In the genomic region with DNA sequence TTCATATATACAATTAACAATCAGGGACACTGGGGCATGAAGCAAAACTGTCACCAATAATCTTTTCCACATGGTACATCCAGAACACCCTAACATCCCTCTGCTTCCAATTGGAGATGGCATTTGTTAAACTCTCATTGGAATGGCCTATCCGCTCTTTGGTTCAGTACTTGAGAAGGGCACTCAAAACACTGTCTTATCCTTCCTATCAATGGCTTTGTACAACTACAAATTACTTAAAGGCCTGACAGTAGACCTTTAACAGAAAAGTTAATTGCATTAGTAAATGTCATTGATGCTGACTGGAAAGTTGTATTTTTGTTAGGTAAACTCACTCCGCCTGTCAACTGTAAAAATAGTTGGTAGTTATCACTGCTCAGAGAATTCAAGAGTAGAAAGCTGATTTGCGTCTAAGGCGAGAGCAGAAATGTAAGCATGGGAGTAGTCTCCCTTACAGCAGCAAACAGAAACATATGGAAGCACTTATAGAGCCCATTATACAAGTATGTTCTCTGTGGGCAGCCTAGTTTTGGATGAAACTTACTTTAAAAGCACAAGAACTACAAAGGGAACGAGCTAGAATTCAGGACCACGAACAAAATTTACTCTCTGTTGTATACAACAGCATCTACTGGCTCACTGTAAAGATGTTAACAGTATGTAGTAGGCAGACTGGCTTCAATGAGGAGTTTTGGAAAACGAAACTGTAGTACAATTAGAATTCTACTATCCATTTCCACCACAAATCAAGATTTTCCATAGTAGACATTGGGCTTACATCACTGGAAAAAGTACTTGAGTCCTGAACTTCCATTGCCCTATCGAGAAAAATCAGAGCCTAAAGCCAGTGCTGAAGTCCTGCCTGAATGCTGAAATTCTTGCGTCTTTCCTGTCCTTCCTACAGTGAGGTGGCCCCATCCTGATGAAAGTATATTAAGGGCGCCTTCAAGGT, we compare ENCODE assay signal across 7 mouse cellular contexts.
DNase-seq lines count a peak whose midpoint lies in the region; ATAC-seq and TF ChIP-seq lines count a peak whose summit lies in the region.

No protein-coding gene starts in this region.

- H3K9ac ChIP-seq in limb, embryonic 13.5 days: peak overlapping the region; percentile 100

- ATAC-seq in limb, embryonic 13.5 days (ENCODE audit: low FRiP score, low read depth): no peak

- DNase-seq in testis, postnatal 14 days (ENCODE audit: low spot score): no peak
- no peak for DNase-seq in ovary, postnatal 14 days (ENCODE audit: low spot score)
- no peak for DNase-seq in spleen, postnatal 14 days (ENCODE audit: low spot score in 2 of 2)
- DNase-seq in urinary bladder, postnatal 36 days (ENCODE audit: low spot score in 2 of 2): no peak

- H3K4me2 ChIP-seq in limb, embryonic 13.5 days (replicated peaks): peak overlapping the region; percentile 63

- peaks cover 6% of the 10 kb centered on the region; the same call in 1 of the 2 replicates for H3K4me1 ChIP-seq in testis, adult 2 months (ENCODE audit: control insufficient read depth, insufficient read depth, low read length)
- peaks cover 5% of the 10 kb centered on the region for H3K4me1 ChIP-seq in embryonic fibroblast, embryonic 13.5 days (ENCODE audit: control insufficient read depth, insufficient read depth, low read length)
- peaks cover 28% of the 10 kb centered on the region for H3K4me1 ChIP-seq in limb, embryonic 13.5 days

- peak overlapping the region; percentile 58; the same call in 1 of the 2 replicates for H3K4me3 ChIP-seq in testis, adult 2 months (ENCODE audit: control insufficient read depth, low read depth, low read length)
- H3K4me3 ChIP-seq in embryonic fibroblast, embryonic 13.5 days (ENCODE audit: insufficient read depth, low read length): peak overlapping the region; percentile 97
- H3K4me3 ChIP-seq in limb, embryonic 13.5 days: peak overlapping the region; percentile 96

- no peak overlapping the region for H3K27ac ChIP-seq in testis, adult 2 months (ENCODE audit: control insufficient read depth, insufficient read depth, low read depth, low read length)
- peak overlapping the region; percentile 99 for H3K27ac ChIP-seq in embryonic fibroblast, embryonic 13.5 days (ENCODE audit: insufficient read depth, low read length)
- peak overlapping the region; percentile 100 for H3K27ac ChIP-seq in limb, embryonic 13.5 days

- peaks cover 3% of the 10 kb centered on the region; the same call in 1 of the 2 replicates for H3K9me3 ChIP-seq in limb, embryonic 13.5 days

- no peaks in the 10 kb centered on the region for H3K27me3 ChIP-seq in testis, adult 2 months (ENCODE audit: control insufficient read depth, insufficient read depth, low read length)
- H3K27me3 ChIP-seq in limb, embryonic 13.5 days: no peaks in the 10 kb centered on the region

- TF ChIP-seq CTCF in testis, adult 2 months (IDR thresholded peaks at IDR 0.05; ENCODE audit: control insufficient read depth, insufficient read depth, insufficient replicate concordance, low read depth, low read length): no peak
- no peak for TF ChIP-seq CTCF in embryonic fibroblast, embryonic 13.5 days (IDR thresholded peaks at IDR 0.05; ENCODE audit: borderline replicate concordance, insufficient read depth, low read length)

- 21% methylated on average over 10 of the region's 10 CpGs for WGBS in limb, embryonic 13.5 days

- TF ChIP-seq POLR2A in testis, adult 2 months (IDR thresholded peaks at IDR 0.05; ENCODE audit: control insufficient read depth, low read depth, low read length): no peak
- peak; percentile 24; the same call in 1 of the 2 replicates for TF ChIP-seq POLR2A in embryonic fibroblast, embryonic 13.5 days (IDR thresholded peaks at IDR 0.05; ENCODE audit: low read depth, low read length)

- H3K36me3 ChIP-seq in testis, adult 2 months (ENCODE audit: control insufficient read depth, insufficient read depth, low read length): no peaks in the 10 kb centered on the region
- H3K36me3 ChIP-seq in limb, embryonic 13.5 days: peaks cover 34% of the 10 kb centered on the region
